Mouse (Mus musculus): ENCODE measurements around the gene Grpel1. TPM values are rescaled to one million over a fixed set of nuclear protein-coding genes. Genes with fewer than 3 reads are reported as not detected.

The Grpel1 gene
- polyA plus RNA-seq, 1 experiment from 2014 or later = 50.3 TPM

DNA sequence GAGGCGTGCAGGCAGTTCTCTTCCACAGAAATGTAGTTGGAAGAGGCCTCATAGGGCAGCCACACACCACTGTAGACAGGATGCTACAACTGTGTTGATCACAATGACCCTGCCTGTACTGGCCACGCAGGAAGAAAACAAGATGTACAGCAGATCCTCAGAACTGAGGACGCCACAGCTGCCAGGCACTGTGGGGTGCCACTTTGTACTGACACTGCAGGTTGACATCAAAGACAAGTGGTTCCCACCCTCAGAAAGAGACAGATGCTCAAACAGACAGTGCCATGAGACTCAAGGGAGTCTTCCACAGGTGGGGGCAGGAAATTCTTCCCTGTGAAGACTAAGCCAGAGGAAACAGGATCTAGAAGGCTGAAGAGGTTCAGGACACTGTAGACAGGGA, 55.0 kb downstream of the Grpel1 start:
- Histone ChIP-seq H3K4me3 (no peak overlapping the region), H3K4me1 (no peaks in the 10 kb centered on the region), H3K9ac (no peak overlapping the region), H3K27me3 (no peaks in the 10 kb centered on the region), H3K36me3 (peaks cover 49% of the 10 kb centered on the region), H3K4me2 (no peak overlapping the region), H3K27ac (no peak overlapping the region), H3K9me3 (no peaks in the 10 kb centered on the region)
- no peak for ATAC-seq (ENCODE audit: borderline replicate concordance, extremely low read depth, low FRiP score, low TSS enrichment)
- WGBS = 75% methylated on average over 3 of the region's 3 CpGs

GRCm38 (mm10) chr5:36522782-36523181, 58.0 kb downstream of the Grpel1 start:
- Histone ChIP-seq H3K4me2 (no peak overlapping the region), H3K27me3 (no peaks in the 10 kb centered on the region), H3K27ac (no peak overlapping the region), H3K9ac (no peak overlapping the region), H3K36me3 (peaks cover 33% of the 10 kb centered on the region), H3K4me1 (no peaks in the 10 kb centered on the region), H3K9me3 (no peaks in the 10 kb centered on the region), H3K4me3 (no peak overlapping the region)
- 51% methylated on average over 2 of the region's 2 CpGs for WGBS
- ATAC-seq (ENCODE audit: borderline replicate concordance, extremely low read depth, low FRiP score, low TSS enrichment) = no peak; the same call in 1 of the 2 replicates

GRCm38 (mm10) chr5:36523219-36523703, 58.5 kb downstream of the Grpel1 start:
- H3K27ac ChIP-seq = no peak overlapping the region

More at GRCm38 (mm10) chr5:36523219-36523703, 58.5 kb downstream of the Grpel1 start:
- no peak overlapping the region for H3K9ac ChIP-seq
- H3K4me1 ChIP-seq = 0 out of 2 replicates have a peak, but pooled peaks cover 4% of the 10 kb centered on the region
- ATAC-seq (ENCODE audit: borderline replicate concordance, extremely low read depth, low FRiP score, low TSS enrichment) = no peak
- H3K36me3 ChIP-seq = peaks cover 32% of the 10 kb centered on the region
- no peaks in the 10 kb centered on the region for H3K9me3 ChIP-seq
- H3K4me3 ChIP-seq = no peak overlapping the region
- no peak overlapping the region for H3K4me2 ChIP-seq
- no peaks in the 10 kb centered on the region for H3K27me3 ChIP-seq
- 72% methylated on average over 5 of the region's 5 CpGs for WGBS

Other genes with a start within 250 kb of the Grpel1 start
- gene Sorcs2, start 66.9 kb upstream of the Grpel1 start, polyA plus RNA-seq (2015; fragmentation: Nextera tagmentation; extraction: Ambion mirVana) = 19.6 and 21.2 TPM in 2 replicates
- gene Tada2b, start 19.3 kb downstream of the Grpel1 start, polyA plus RNA-seq (2015; fragmentation: Nextera tagmentation; extraction: Ambion mirVana) = 1.7 and 2.0 TPM in 2 replicates
- 0.79 and 1.2 TPM in 2 replicates for gene Ccdc96, start 19.6 kb downstream of the Grpel1 start, polyA plus RNA-seq (2015; fragmentation: Nextera tagmentation; extraction: Ambion mirVana)
- 24.3 and 24.7 TPM in 2 replicates for gene Tbc1d14, start 128.3 kb downstream of the Grpel1 start, polyA plus RNA-seq (2015; fragmentation: Nextera tagmentation; extraction: Ambion mirVana)
- gene D5Ertd579e, start 231.0 kb downstream of the Grpel1 start, polyA plus RNA-seq (2015; fragmentation: Nextera tagmentation; extraction: Ambion mirVana) = 15.5 and 16.7 TPM in 2 replicates